Mouse (Mus musculus): ENCODE measurements around the gene Gm10188. TPM values are rescaled to one million over a fixed set of nuclear protein-coding genes. Genes with fewer than 3 reads are reported as not detected.
A peak's percentile ranks its signal among the peaks of the same experiment; 100 is the strongest.

The Gm10188 gene
- polyA plus RNA-seq, 1 experiment from 2014 or later, result not detected

- ATAC-seq (replicated peaks; ENCODE audit: low FRiP score, low TSS enrichment, low read depth), result no peak
- no peak overlapping the region for H3K9ac ChIP-seq (ENCODE audit: low read length)
- no peak for DNase-seq (ENCODE audit: low spot score)
- H3K4me1 ChIP-seq (replicated peaks; ENCODE audit: control insufficient read depth, insufficient read depth, low read length), result peaks cover 7% of the 10 kb centered on the region; the same call in 1 of the 2 replicates
- 53% methylated on average over 4 of the region's 4 CpGs for WGBS
- peaks cover 67% of the 10 kb centered on the region for H3K27me3 ChIP-seq (replicated peaks; ENCODE audit: control insufficient read depth, insufficient read depth, low read length)
- no peak overlapping the region for H3K4me2 ChIP-seq (ENCODE audit: low read length)
- no peak overlapping the region for H3K4me3 ChIP-seq (ENCODE audit: low read depth, low read length)
- no peaks in the 10 kb centered on the region for H3K36me3 ChIP-seq (ENCODE audit: control insufficient read depth, insufficient read depth, low read length)
- no peak overlapping the region for H3K27ac ChIP-seq (ENCODE audit: low read depth)
- H3K9me3 ChIP-seq (ENCODE audit: control insufficient read depth, low read length), result no peaks in the 10 kb centered on the region
These were observed 40.3 kb downstream of the Gm10188 start for GRCm38 (mm10) chr1:132189231-132189630.

GRCm38 (mm10) chr1:132188442-132189066 lies 41.0 kb downstream of the Gm10188 start:
- no peak overlapping the region for H3K4me2 ChIP-seq (ENCODE audit: low read length)
- H3K9ac ChIP-seq (ENCODE audit: low read length), result no peak overlapping the region
- H3K27ac ChIP-seq (ENCODE audit: low read depth), result no peak overlapping the region
- no peaks in the 10 kb centered on the region for H3K36me3 ChIP-seq (ENCODE audit: control insufficient read depth, insufficient read depth, low read length)
- no peak overlapping the region for H3K4me3 ChIP-seq (ENCODE audit: low read depth, low read length)
- peaks cover 61% of the 10 kb centered on the region for H3K27me3 ChIP-seq (replicated peaks; ENCODE audit: control insufficient read depth, insufficient read depth, low read length)
- H3K9me3 ChIP-seq (ENCODE audit: control insufficient read depth, low read length), result no peaks in the 10 kb centered on the region
- ATAC-seq (replicated peaks; ENCODE audit: low FRiP score, low TSS enrichment, low read depth) (no peak), DNase-seq (ENCODE audit: low spot score) (peak; percentile 73)
- WGBS, result 24% methylated on average over 9 of the region's 9 CpGs
- H3K4me1 ChIP-seq (replicated peaks; ENCODE audit: control insufficient read depth, insufficient read depth, low read length), result peaks cover 7% of the 10 kb centered on the region; the same call in 1 of the 2 replicates

- no peak overlapping the region for H3K27ac ChIP-seq (ENCODE audit: low read depth)
- H3K4me3 ChIP-seq (ENCODE audit: low read depth, low read length), result no peak overlapping the region
- H3K4me2 ChIP-seq (ENCODE audit: low read length), result no peak overlapping the region
- no peaks in the 10 kb centered on the region for H3K36me3 ChIP-seq (ENCODE audit: control insufficient read depth, insufficient read depth, low read length)
- peaks cover 7% of the 10 kb centered on the region; the same call in 1 of the 2 replicates for H3K4me1 ChIP-seq (replicated peaks; ENCODE audit: control insufficient read depth, insufficient read depth, low read length)
- H3K9me3 ChIP-seq (ENCODE audit: control insufficient read depth, low read length), result no peaks in the 10 kb centered on the region
- no peak overlapping the region for H3K9ac ChIP-seq (ENCODE audit: low read length)
- no peak for DNase-seq (ENCODE audit: low spot score)
- peaks cover 39% of the 10 kb centered on the region for H3K27me3 ChIP-seq (replicated peaks; ENCODE audit: control insufficient read depth, insufficient read depth, low read length)
- WGBS, result 79% methylated on average over 4 of the region's 4 CpGs
- no peak for ATAC-seq (replicated peaks; ENCODE audit: low FRiP score, low TSS enrichment, low read depth)
These were observed 43.3 kb downstream of the Gm10188 start for GRCm38 (mm10) chr1:132186303-132186702.

MicroRNA genes within 50 kb of the gene (microRNA counts, 519-probe panel; counts per million panel counts)
- microRNA mmu-miR-135b, result not detected

Small RNA genes lying within 50 kb of the gene (microRNA-seq; reads per million reads assigned to microRNA genes)
- 182 reads per million, percentile 65 among the genes with 10 or more reads in this experiment for gene Mir135b

Other genes starting within 250 kb of the Gm10188 start
- gene Elk4, start 222.2 kb downstream of the Gm10188 start, polyA plus RNA-seq (2014; fragmentation: Nextera tagmentation; extraction: Ambion mirVana), result 26.3 and 31.0 TPM in 2 replicates
- 13.4 TPM in 2 replicates for gene Mfsd4a, start 161.7 kb downstream of the Gm10188 start, polyA plus RNA-seq (2014; fragmentation: Nextera tagmentation; extraction: Ambion mirVana)
- 7.6 and 7.7 TPM in 2 replicates for gene Cdk18, start 90.1 kb downstream of the Gm10188 start, polyA plus RNA-seq (2014; fragmentation: Nextera tagmentation; extraction: Ambion mirVana)
- 0.27 and 0.52 TPM in 2 replicates for gene Lemd1, start 38.3 kb downstream of the Gm10188 start, polyA plus RNA-seq (2014; fragmentation: Nextera tagmentation; extraction: Ambion mirVana)
- 0.09 TPM in 1 of 2 replicates, not detected in the other for gene AC124108.1, start 38.3 kb downstream of the Gm10188 start, polyA plus RNA-seq (2014; fragmentation: Nextera tagmentation; extraction: Ambion mirVana)
- gene Klhdc8a, start 68.9 kb upstream of the Gm10188 start, polyA plus RNA-seq (2014; fragmentation: Nextera tagmentation; extraction: Ambion mirVana), result 0.19 and 0.22 TPM in 2 replicates
- 2.1 and 4.4 TPM in 2 replicates for gene Nuak2, start 86.4 kb upstream of the Gm10188 start, polyA plus RNA-seq (2014; fragmentation: Nextera tagmentation; extraction: Ambion mirVana)
- gene Tmcc2, start 161.5 kb upstream of the Gm10188 start, polyA plus RNA-seq (2014; fragmentation: Nextera tagmentation; extraction: Ambion mirVana), result 6.4 and 7.8 TPM in 2 replicates
- gene Dstyk, start 187.8 kb upstream of the Gm10188 start, polyA plus RNA-seq (2014; fragmentation: Nextera tagmentation; extraction: Ambion mirVana), result 11.4 and 13.1 TPM in 2 replicates
- gene Rbbp5, start 247.6 kb upstream of the Gm10188 start, polyA plus RNA-seq (2014; fragmentation: Nextera tagmentation; extraction: Ambion mirVana), result 40.3 and 44.2 TPM in 2 replicates

Data from intestine, embryonic 14.5 days (tissue).